Mouse (Mus musculus) kidney, postnatal 0 days (tissue): ENCODE data around the gene Dolpp1. TPM values are rescaled to one million over a fixed set of nuclear protein-coding genes. Genes with fewer than 3 reads are reported as not detected.
A peak's percentile ranks its signal among the peaks of the same experiment; 100 is the strongest.

Source experiments
- ATAC-seq: fragments of 200-750 bp; cut with Nextera tagmentation; replicated peaks from 2 replicates; pipeline ENCODE4 v1.8.0; 2017; ENCODE audit warnings: low read depth, moderate number of reproducible peaks, moderate TSS enrichment, moderate library complexity; ENCODE audit not compliant: low FRiP score
- DNase-seq: peaks from one replicate; pipeline ENCODE4 v3.0.0-alpha.2; 2016; ENCODE audit warnings: low spot score
- H3K27ac ChIP-seq: fragments of 300-500 bp; sonication (generic); 2 replicates; pipeline ENCODE4 v1.5.1; 2014; ENCODE audit warnings: mild to moderate bottlenecking
- H3K27me3 ChIP-seq: fragments of 300-500 bp; sonication (generic); 2 replicates; pipeline ENCODE4 v1.6.1; 2014; ENCODE audit warnings: low read length, mixed read lengths; ENCODE audit not compliant: insufficient read depth
- H3K36me3 ChIP-seq: fragments of 300-500 bp; sonication (generic); 2 replicates; pipeline ENCODE4 v1.6.1; 2014; ENCODE audit warnings: low read length, mixed read lengths; ENCODE audit not compliant: insufficient read depth
- H3K4me1 ChIP-seq: fragments of 300-500 bp; sonication (generic); replicated peaks from 2 replicates; pipeline ENCODE4 v1.6.1; 2014; ENCODE audit warnings: antibody characterized with exemption, low read length, mixed read lengths; ENCODE audit not compliant: insufficient read depth
- H3K4me2 ChIP-seq: fragments of 300-500 bp; sonication (generic); 2 replicates; pipeline ENCODE4 v1.6.1; 2014; ENCODE audit warnings: mild to moderate bottlenecking, low read length, moderate library complexity, mixed read lengths
- H3K4me3 ChIP-seq: fragments of 300-500 bp; sonication (generic); replicated peaks from 2 replicates; pipeline ENCODE4 v1.5.1; 2014; ENCODE audit warnings: low read depth, low read length
- H3K9ac ChIP-seq: fragments of 300-500 bp; sonication (generic); 2 replicates; pipeline ENCODE4 v1.6.1; 2014; ENCODE audit warnings: low read depth, low read length
- H3K9me3 ChIP-seq: fragments of 300-500 bp; sonication (generic); replicated peaks from 2 replicates; pipeline ENCODE4 v1.6.1; 2016; ENCODE audit warnings: low read length, inconsistent platforms, mixed read lengths
- CTCF ChIP-seq: IDR thresholded peaks from 2 replicates; pipeline ENCODE4 v1.5.1; 2016; ENCODE audit warnings: antibody characterized with exemption, low read depth, mild to moderate bottlenecking, moderate library complexity
- WGBS: fragments of 180-500 bp; shearing (Covaris S2); extraction: QIAGEN DNeasy Blood & Tissue Kit; methylation state at CpG from one replicate; pipeline ENCODE4 v1.1.7; 2014; 5-methylcytosine and 5-hydroxymethylcytosine counted together
- polyA plus RNA-seq: library from polyadenylated mRNA; unstranded; fragments of >200 nt; fragmentation: Nextera tagmentation; extraction: Ambion mirVana; gene quantifications from 2 replicates; pipeline ENCODE4 v1.2.1, GENCODE M21; 2015

Gene Dolpp1
- polyA plus RNA-seq, 1 experiment from 2014 or later, result 23.4 TPM

- Histone ChIP-seq H3K27me3 (no peaks in the 10 kb centered on the region), H3K4me1 (peaks cover 8% of the 10 kb centered on the region; the same call in 1 of the 2 replicates), H3K27ac (no peak overlapping the region), H3K4me2 (no peak overlapping the region), H3K9ac (no peak overlapping the region), H3K36me3 (peaks cover 49% of the 10 kb centered on the region), H3K4me3 (no peak overlapping the region), H3K9me3 (no peaks in the 10 kb centered on the region)
- ATAC-seq (0 out of 2 replicates have a peak, but pooled peaks have one; percentile 20), DNase-seq (peak; percentile 71)
- TF ChIP-seq CTCF, result no peak; the same call in 1 of the 2 replicates
- WGBS, result 65% methylated on average over 5 of the region's 5 CpGs
These were observed 44.1 kb downstream of the Dolpp1 start for GRCm38 (mm10) chr2:30436156-30436545.

DNA sequence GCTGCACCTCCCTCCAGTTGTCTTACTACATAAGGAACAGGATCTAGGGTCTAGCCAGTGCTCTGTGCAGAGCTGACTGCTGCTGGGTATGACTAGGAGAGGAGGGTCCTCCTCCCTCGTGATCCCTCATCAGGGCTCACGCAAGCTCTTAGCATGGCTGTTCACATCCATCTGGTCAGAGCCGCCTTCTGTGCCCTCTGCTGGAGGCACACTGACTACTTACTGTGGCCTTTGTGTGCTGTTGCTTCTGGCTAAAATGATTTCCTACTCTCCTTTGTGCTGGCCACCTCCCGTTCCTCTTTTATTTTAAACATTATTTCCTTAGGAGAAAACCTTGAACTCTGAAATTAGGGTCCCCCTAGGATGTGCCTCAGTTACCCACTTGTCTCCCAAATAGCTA lies 44.8 kb downstream of the Dolpp1 start:
- Histone ChIP-seq H3K4me1 (peaks cover 12% of the 10 kb centered on the region), H3K27ac (no peak overlapping the region), H3K4me3 (no peak overlapping the region), H3K4me2 (no peak overlapping the region), H3K9me3 (no peaks in the 10 kb centered on the region), H3K9ac (no peak overlapping the region), H3K36me3 (peaks cover 42% of the 10 kb centered on the region), H3K27me3 (no peaks in the 10 kb centered on the region)
- TF ChIP-seq CTCF, result no peak
- DNase-seq, result no peak
- 78% methylated on average over 4 of the region's 4 CpGs for WGBS
- ATAC-seq, result no peak

DNA sequence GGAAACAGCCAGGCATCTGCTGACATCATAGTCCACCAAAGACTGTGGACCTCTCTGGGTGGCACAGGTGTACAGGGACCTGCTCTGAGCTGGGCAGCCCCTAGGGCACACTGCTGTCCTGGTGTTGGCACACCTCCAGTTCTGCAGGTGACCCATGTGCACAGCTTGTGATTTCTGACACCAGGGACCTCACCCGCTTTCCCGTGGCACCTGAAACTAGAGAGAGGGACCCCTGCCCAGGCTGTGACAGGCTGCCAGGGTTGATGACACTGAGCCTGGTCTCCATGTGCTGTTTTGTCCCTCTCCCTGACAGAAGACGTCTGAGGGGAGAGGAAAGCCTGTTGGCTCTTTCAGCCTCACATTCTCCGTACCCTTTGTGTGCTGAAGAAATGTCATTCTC lies 45.7 kb downstream of the Dolpp1 start:
- 90% methylated on average over 4 of the region's 4 CpGs for WGBS
- DNase-seq, result no peak
- Histone ChIP-seq H3K27ac (no peak overlapping the region), H3K27me3 (no peaks in the 10 kb centered on the region), H3K9me3 (no peaks in the 10 kb centered on the region), H3K4me2 (no peak overlapping the region), H3K4me3 (no peak overlapping the region), H3K36me3 (peaks cover 34% of the 10 kb centered on the region), H3K9ac (no peak overlapping the region), H3K4me1 (peaks cover 21% of the 10 kb centered on the region)
- TF ChIP-seq CTCF, result no peak
- no peak for ATAC-seq

DNA sequence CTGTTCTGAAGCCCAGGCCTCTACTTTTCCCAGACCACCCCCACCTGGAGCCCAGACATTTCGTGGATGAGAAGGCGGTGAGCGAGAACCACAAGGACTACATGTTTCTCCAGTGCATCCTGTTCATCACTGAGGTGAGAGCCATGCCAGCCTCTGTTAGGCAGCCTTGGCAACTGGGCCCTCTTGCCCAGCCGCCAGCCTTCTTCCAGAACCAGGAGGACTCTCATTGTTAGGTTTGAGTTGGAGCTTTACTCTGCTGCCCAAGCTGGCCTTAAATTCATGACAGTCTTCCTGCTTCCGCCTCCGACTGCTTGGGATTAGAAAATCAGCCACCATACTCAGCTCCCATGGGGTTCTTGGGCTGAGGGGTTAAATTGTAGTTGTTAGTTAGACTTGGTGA lies 47.6 kb downstream of the Dolpp1 start:
- Histone ChIP-seq H3K36me3 (peaks cover 31% of the 10 kb centered on the region), H3K9ac (peak overlapping the region; percentile 37; the same call in 1 of the 2 replicates), H3K4me1 (peaks cover 39% of the 10 kb centered on the region), H3K27me3 (no peaks in the 10 kb centered on the region), H3K4me2 (no peak overlapping the region), H3K4me3 (no peak overlapping the region), H3K27ac (peak overlapping the region; percentile 98), H3K9me3 (no peaks in the 10 kb centered on the region)
- TF ChIP-seq CTCF, result no peak
- no peak for DNase-seq
- ATAC-seq, result no peak
- WGBS, result 84% methylated on average over 6 of the region's 6 CpGs

DNA sequence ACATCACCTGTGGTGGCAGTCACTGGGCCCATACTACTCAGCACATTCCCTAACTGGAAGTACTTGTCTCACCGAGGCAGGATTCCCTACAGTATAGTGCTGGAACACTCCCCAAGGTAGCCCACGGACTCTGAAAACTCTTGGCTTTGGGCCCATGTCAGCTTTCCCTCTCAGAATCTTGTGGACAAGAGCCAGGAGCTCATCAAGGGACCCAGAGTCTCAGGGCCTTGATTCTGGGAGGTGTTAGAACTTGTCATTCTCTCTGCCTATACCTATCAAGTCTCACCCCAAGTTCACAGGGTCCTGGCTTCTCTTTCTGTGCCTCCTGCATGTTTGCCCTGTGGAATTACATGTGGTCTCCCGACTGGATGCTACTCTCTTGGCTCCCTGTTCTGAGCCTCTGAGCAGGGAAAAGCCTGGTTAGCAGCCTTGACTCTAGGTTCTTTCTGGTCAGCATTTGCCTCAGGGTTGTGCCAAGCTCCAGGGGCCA lies 48.2 kb downstream of the Dolpp1 start:
- TF ChIP-seq CTCF, result no peak
- H3K27me3 ChIP-seq, result no peaks in the 10 kb centered on the region
- no peak overlapping the region for H3K4me2 ChIP-seq
- ATAC-seq (no peak), DNase-seq (no peak)
- H3K4me3 ChIP-seq, result no peak overlapping the region
- H3K27ac ChIP-seq, result peak overlapping the region; percentile 98
- H3K9ac ChIP-seq, result peak overlapping the region; percentile 41
- WGBS, result 37% methylated on average over 3 of the region's 3 CpGs
- H3K4me1 ChIP-seq, result peaks cover 45% of the 10 kb centered on the region
- H3K9me3 ChIP-seq, result no peaks in the 10 kb centered on the region
- peaks cover 31% of the 10 kb centered on the region for H3K36me3 ChIP-seq

GRCm38 (mm10) chr2:30440701-30441517 lies 48.9 kb downstream of the Dolpp1 start:
- peak; percentile 92 for TF ChIP-seq CTCF
- peaks cover 31% of the 10 kb centered on the region for H3K36me3 ChIP-seq
- H3K4me1 ChIP-seq, result peaks cover 51% of the 10 kb centered on the region
- H3K4me2 ChIP-seq, result peak overlapping the region; percentile 54
- WGBS, result 10% methylated on average over 12 of the region's 12 CpGs
- peak overlapping the region; percentile 41 for H3K9ac ChIP-seq
- peak; percentile 97 for DNase-seq
- ATAC-seq, result peak; percentile 62
- H3K4me3 ChIP-seq, result no peak overlapping the region
- peak overlapping the region; percentile 98 for H3K27ac ChIP-seq
- no peaks in the 10 kb centered on the region for H3K27me3 ChIP-seq
- H3K9me3 ChIP-seq, result no peaks in the 10 kb centered on the region
